Mouse (Mus musculus) C2C12 (cell line): ENCODE results near the gene Ankrd52.

ENCODE experiments used
- CTCF ChIP-seq: IDR thresholded peaks from one replicate; pipeline ENCODE4 v1.5.1; 2011; ENCODE audit not compliant: control insufficient read depth, insufficient read depth, insufficient read length
- MAX ChIP-seq: IDR thresholded peaks from one replicate; pipeline ENCODE4 v1.6.1; 2011; ENCODE audit warnings: mild to moderate bottlenecking, control low read depth
- MYOD1 ChIP-seq: IDR thresholded peaks from one replicate; pipeline ENCODE4 v1.6.1; 2011; ENCODE audit warnings: low read depth; ENCODE audit not compliant: control insufficient read depth, insufficient read length
- USF1 ChIP-seq: IDR thresholded peaks from one replicate; pipeline ENCODE4 v1.6.1; 2011; ENCODE audit warnings: low read depth, mild to moderate bottlenecking, control low read depth, moderate library complexity

GRCm38 (mm10) chr10:128369599-128369998 is 7.3 kb upstream of the Ankrd52 start:
- TF ChIP-seq CTCF (no peak), MYOD1 (no peak), MAX (no peak), USF1 (no peak)
